Mouse (Mus musculus) kidney, embryonic 15.5 days (tissue): Measurements from ENCODE around the gene Znrd1as. TPM values are rescaled to one million over a fixed set of nuclear protein-coding genes. Genes with fewer than 3 reads are reported as not detected.

Source experiments
- ATAC-seq: fragments of 200-750 bp; cut with Nextera tagmentation; replicated peaks from 2 replicates; pipeline ENCODE4 v1.8.0; 2017; ENCODE audit warnings: moderate TSS enrichment; ENCODE audit not compliant: low FRiP score
- H3K27ac ChIP-seq: fragments of 300-500 bp; sonication (generic); 2 replicates; pipeline ENCODE4 v1.5.1; 2015; ENCODE audit warnings: mild to moderate bottlenecking, inconsistent platforms
- H3K27me3 ChIP-seq: fragments of 300-500 bp; sonication (generic); 2 replicates; pipeline ENCODE4 v1.6.1; 2015; ENCODE audit warnings: inconsistent platforms
- H3K36me3 ChIP-seq: fragments of 300-500 bp; sonication (generic); 2 replicates; pipeline ENCODE4 v1.6.1; 2015; ENCODE audit warnings: inconsistent platforms
- H3K4me1 ChIP-seq: fragments of 300-500 bp; sonication (generic); 2 replicates; pipeline ENCODE4 v1.6.1; 2015; ENCODE audit warnings: inconsistent platforms
- H3K4me2 ChIP-seq: fragments of 300-500 bp; sonication (generic); 2 replicates; pipeline ENCODE4 v1.6.1; 2015; ENCODE audit warnings: moderate library complexity, mild to moderate bottlenecking, inconsistent platforms
- H3K4me3 ChIP-seq: fragments of 300-500 bp; sonication (generic); replicated peaks from 2 replicates; pipeline ENCODE4 v1.5.1; 2015; ENCODE audit warnings: mild to moderate bottlenecking, inconsistent platforms
- H3K9ac ChIP-seq: fragments of 300-500 bp; sonication (generic); 2 replicates; pipeline ENCODE4 v1.6.1; 2015; ENCODE audit warnings: mild to moderate bottlenecking, inconsistent platforms
- H3K9me3 ChIP-seq: fragments of 300-500 bp; sonication (generic); replicated peaks from 2 replicates; pipeline ENCODE4 v1.6.1; 2016; ENCODE audit warnings: inconsistent platforms
- WGBS: fragments of 180-500 bp; shearing (Covaris S2); methylation state at CpG from one replicate; pipeline ENCODE4 v1.1.7; 2015; ENCODE audit warnings: mixed read lengths; 5-methylcytosine and 5-hydroxymethylcytosine counted together
- polyA plus RNA-seq: library from polyadenylated mRNA; unstranded; fragments of >200 nt; fragmentation: Nextera tagmentation; extraction: Ambion mirVana; gene quantifications from 2 replicates; pipeline ENCODE4 v1.2.1, GENCODE M21; 2015

Znrd1as gene
- 6.6 and 6.7 TPM in 2 replicates for polyA plus RNA-seq

GRCm38 (mm10) chr17:36957999-36958743 is at the start of gene Znrd1as, which contains the start of gene Znrd1:
Gene Znrd1as (plus strand): TSS chr17:36958592.
Gene Znrd1 (minus strand): TSS chr17:36958559.
- WGBS, result under 1% methylated on average over 46 of the region's 46 CpGs

GRCm38 (mm10) chr17:36909802-36910201 is 48.6 kb upstream of the Znrd1as start:
- 57% methylated on average over 4 of the region's 4 CpGs for WGBS
- peaks cover 12% of the 10 kb centered on the region; the same call in 1 of the 2 replicates for H3K27me3 ChIP-seq
- no peaks in the 10 kb centered on the region for H3K36me3 ChIP-seq
- no peak overlapping the region for H3K27ac ChIP-seq
- no peaks in the 10 kb centered on the region for H3K4me1 ChIP-seq
- no peak overlapping the region for H3K9ac ChIP-seq
- no peak overlapping the region for H3K4me3 ChIP-seq
- H3K4me2 ChIP-seq, result no peak overlapping the region
- no peak for ATAC-seq
- no peaks in the 10 kb centered on the region for H3K9me3 ChIP-seq

More at GRCm38 (mm10) chr17:36957999-36958743, at the start of gene Znrd1as, which contains the start of gene Znrd1:
- Histone ChIP-seq H3K4me2 (peak within 1 kb of the TSS; percentile 78), H3K27ac (peak within 1 kb of the TSS; percentile 85), H3K4me1 (peaks cover 15% of the 10 kb centered on the region), H3K9me3 (no peaks in the 10 kb centered on the region), H3K36me3 (peaks cover 22% of the 10 kb centered on the region), H3K4me3 (peak within 1 kb of the TSS; percentile 76), H3K27me3 (no peaks in the 10 kb centered on the region), H3K9ac (peak within 1 kb of the TSS; percentile 74)
- ATAC-seq, result peak; percentile 99

- no peak overlapping the region for H3K4me2 ChIP-seq
- ATAC-seq, result no peak
- no peak overlapping the region for H3K4me3 ChIP-seq
- 61% methylated on average over 2 of the region's 2 CpGs for WGBS
- H3K4me1 ChIP-seq, result no peaks in the 10 kb centered on the region
- H3K27me3 ChIP-seq, result peaks cover 17% of the 10 kb centered on the region
- no peak overlapping the region for H3K27ac ChIP-seq
- H3K9me3 ChIP-seq, result no peaks in the 10 kb centered on the region
- no peak overlapping the region for H3K9ac ChIP-seq
- H3K36me3 ChIP-seq, result no peaks in the 10 kb centered on the region
Measured at GRCm38 (mm10) chr17:36912031-36912430, 46.4 kb upstream of the Znrd1as start.

- Histone ChIP-seq H3K27me3 (peaks cover 17% of the 10 kb centered on the region), H3K4me2 (no peak overlapping the region), H3K36me3 (no peaks in the 10 kb centered on the region), H3K9ac (no peak overlapping the region), H3K4me1 (no peaks in the 10 kb centered on the region), H3K4me3 (no peak overlapping the region), H3K27ac (no peak overlapping the region), H3K9me3 (no peaks in the 10 kb centered on the region)
- 9% methylated on average over 2 of the region's 2 CpGs for WGBS
- ATAC-seq, result no peak
Measured at GRCm38 (mm10) chr17:36914108-36914507, 44.3 kb upstream of the Znrd1as start.

GRCm38 (mm10) chr17:36915076-36915475 is 43.3 kb upstream of the Znrd1as start:
- H3K4me2 ChIP-seq, result no peak overlapping the region
- no peaks in the 10 kb centered on the region for H3K9me3 ChIP-seq
- no peak overlapping the region for H3K4me3 ChIP-seq
- H3K27ac ChIP-seq, result no peak overlapping the region
- H3K27me3 ChIP-seq, result peaks cover 13% of the 10 kb centered on the region
- H3K4me1 ChIP-seq, result no peaks in the 10 kb centered on the region
- 14% methylated on average over 9 of the region's 9 CpGs for WGBS
- no peaks in the 10 kb centered on the region for H3K36me3 ChIP-seq
- H3K9ac ChIP-seq, result no peak overlapping the region
- no peak for ATAC-seq

- 0 out of 2 replicates have a peak, but pooled peaks have one; percentile 58 for ATAC-seq
- Histone ChIP-seq H3K27me3 (peaks cover 5% of the 10 kb centered on the region), H3K4me3 (no peak overlapping the region), H3K9me3 (no peaks in the 10 kb centered on the region), H3K4me2 (no peak overlapping the region), H3K4me1 (0 out of 2 replicates have a peak, but pooled peaks cover 2% of the 10 kb centered on the region), H3K27ac (no peak overlapping the region), H3K9ac (no peak overlapping the region), H3K36me3 (no peaks in the 10 kb centered on the region)
- WGBS, result 45% methylated on average over 15 of the region's 15 CpGs
Measured at GRCm38 (mm10) chr17:36920239-36920638, 38.2 kb upstream of the Znrd1as start.

GRCm38 (mm10) chr17:36922715-36923114 is 35.7 kb upstream of the Znrd1as start:
- Histone ChIP-seq H3K4me2 (no peak overlapping the region), H3K4me3 (no peak overlapping the region), H3K4me1 (0 out of 2 replicates have a peak, but pooled peaks cover 2% of the 10 kb centered on the region), H3K9ac (no peak overlapping the region), H3K36me3 (no peaks in the 10 kb centered on the region), H3K9me3 (no peaks in the 10 kb centered on the region), H3K27me3 (no peaks in the 10 kb centered on the region), H3K27ac (no peak overlapping the region)
- no peak for ATAC-seq
- 86% methylated on average over 4 of the region's 4 CpGs for WGBS

- H3K9ac ChIP-seq, result no peak overlapping the region
- no peak overlapping the region for H3K27ac ChIP-seq
- 64% methylated on average over 4 of the region's 4 CpGs for WGBS
- H3K4me1 ChIP-seq, result 0 out of 2 replicates have a peak, but pooled peaks cover 2% of the 10 kb centered on the region
- no peaks in the 10 kb centered on the region for H3K36me3 ChIP-seq
- H3K4me2 ChIP-seq, result no peak overlapping the region
- no peak overlapping the region for H3K4me3 ChIP-seq
- H3K9me3 ChIP-seq, result no peaks in the 10 kb centered on the region
- no peaks in the 10 kb centered on the region for H3K27me3 ChIP-seq
- ATAC-seq, result no peak
Measured at GRCm38 (mm10) chr17:36923491-36923890, 34.9 kb upstream of the Znrd1as start.

- no peaks in the 10 kb centered on the region for H3K27me3 ChIP-seq
- no peaks in the 10 kb centered on the region for H3K9me3 ChIP-seq
- no peak overlapping the region for H3K9ac ChIP-seq
- no peak overlapping the region for H3K4me2 ChIP-seq
- no peak overlapping the region for H3K4me3 ChIP-seq
- peaks cover 4% of the 10 kb centered on the region; the same call in 1 of the 2 replicates for H3K4me1 ChIP-seq
- no peak overlapping the region for H3K27ac ChIP-seq
- ATAC-seq, result no peak
- H3K36me3 ChIP-seq, result no peaks in the 10 kb centered on the region
- WGBS, result 43% methylated on average over 10 of the region's 10 CpGs
Measured at GRCm38 (mm10) chr17:36927496-36928120, 30.8 kb upstream of the Znrd1as start.

- Histone ChIP-seq H3K9ac (no peak overlapping the region), H3K9me3 (no peaks in the 10 kb centered on the region), H3K4me3 (no peak overlapping the region), H3K4me2 (no peak overlapping the region), H3K27me3 (no peaks in the 10 kb centered on the region), H3K27ac (no peak overlapping the region), H3K4me1 (peaks cover 4% of the 10 kb centered on the region; the same call in 1 of the 2 replicates), H3K36me3 (no peaks in the 10 kb centered on the region)
- 73% methylated on average over 12 of the region's 12 CpGs for WGBS
- no peak for ATAC-seq
Measured at GRCm38 (mm10) chr17:36929236-36929932, 29.0 kb upstream of the Znrd1as start.

- H3K27me3 ChIP-seq, result no peaks in the 10 kb centered on the region
- no peaks in the 10 kb centered on the region for H3K9me3 ChIP-seq
- H3K4me1 ChIP-seq, result peaks cover 4% of the 10 kb centered on the region; the same call in 1 of the 2 replicates
- no peak overlapping the region for H3K4me3 ChIP-seq
- 36% methylated on average over 6 of the region's 6 CpGs for WGBS
- no peak for ATAC-seq
- no peak overlapping the region for H3K4me2 ChIP-seq
- no peak overlapping the region for H3K9ac ChIP-seq
- H3K27ac ChIP-seq, result no peak overlapping the region
- no peaks in the 10 kb centered on the region for H3K36me3 ChIP-seq
Measured at GRCm38 (mm10) chr17:36930233-36930632, 28.2 kb upstream of the Znrd1as start.

- H3K4me3 ChIP-seq, result no peak overlapping the region
- no peak overlapping the region for H3K9ac ChIP-seq
- no peaks in the 10 kb centered on the region for H3K9me3 ChIP-seq
- no peak overlapping the region for H3K4me2 ChIP-seq
- H3K36me3 ChIP-seq, result no peaks in the 10 kb centered on the region
- 84% methylated on average over 4 of the region's 4 CpGs for WGBS
- H3K27ac ChIP-seq, result no peak overlapping the region
- ATAC-seq, result no peak
- H3K27me3 ChIP-seq, result peaks cover 5% of the 10 kb centered on the region
- peaks cover 4% of the 10 kb centered on the region; the same call in 1 of the 2 replicates for H3K4me1 ChIP-seq
Measured at GRCm38 (mm10) chr17:36931130-36931529, 27.3 kb upstream of the Znrd1as start.
